Mouse (Mus musculus) stomach, embryonic 14.5 days (tissue): ENCODE measurements around the gene Cfap44. TPM values are rescaled to one million over a fixed set of nuclear protein-coding genes. Genes with fewer than 3 reads are reported as not detected.
"Not testable (repeated sequence)": the region's sequence is repeated elsewhere in the genome, so short reads cannot be mapped to it uniquely, and the experiment has no call there.

ENCODE experiments used
- ATAC-seq: fragments of 200-750 bp; cut with Nextera tagmentation; 2 replicates; pipeline ENCODE4 v1.8.0; 2017; ENCODE audit warnings: low read depth, moderate TSS enrichment; ENCODE audit not compliant: insufficient number of reproducible peaks, insufficient read depth, low FRiP score
- H3K27ac ChIP-seq: fragments of 300-500 bp; sonication (generic); 2 replicates; pipeline ENCODE4 v1.5.1; 2014; ENCODE audit warnings: mild to moderate bottlenecking, low read length, moderate library complexity, mixed read lengths
- H3K27me3 ChIP-seq: fragments of 300-500 bp; sonication (generic); 2 replicates; pipeline ENCODE4 v1.6.1; 2014; ENCODE audit warnings: low read length, control low read depth, mixed read lengths; ENCODE audit not compliant: control insufficient read depth, insufficient read depth
- H3K36me3 ChIP-seq: fragments of 300-500 bp; sonication (generic); 2 replicates; pipeline ENCODE4 v1.6.1; 2014; ENCODE audit warnings: mild to moderate bottlenecking, control low read depth, low read length, moderate library complexity, mixed read lengths; ENCODE audit not compliant: control insufficient read depth, insufficient read depth
- H3K4me1 ChIP-seq: fragments of 300-500 bp; sonication (generic); 2 replicates; pipeline ENCODE4 v1.6.1; 2014; ENCODE audit warnings: low read length, control low read depth, mixed read lengths; ENCODE audit not compliant: control insufficient read depth, insufficient read depth
- H3K4me2 ChIP-seq: fragments of 300-500 bp; sonication (generic); replicated peaks from 2 replicates; pipeline ENCODE4 v1.6.1; 2014; ENCODE audit warnings: low read depth, low read length, control low read depth
- H3K4me3 ChIP-seq: fragments of 300-500 bp; sonication (generic); 2 replicates; pipeline ENCODE4 v1.5.1; 2014; ENCODE audit warnings: low read depth, low read length, control low read depth
- H3K9ac ChIP-seq: fragments of 300-500 bp; sonication (generic); replicated peaks from 2 replicates; pipeline ENCODE4 v1.6.1; 2014; ENCODE audit warnings: low read depth, mild to moderate bottlenecking, control low read depth, low read length, moderate library complexity, mixed read lengths
- H3K9me3 ChIP-seq: fragments of 300-500 bp; sonication (generic); 2 replicates; pipeline ENCODE4 v1.6.1; 2016; ENCODE audit warnings: low read depth, low read length, control low read depth; ENCODE audit not compliant: control insufficient read depth
- WGBS: fragments of 180-500 bp; shearing (Covaris S2); extraction: QIAGEN DNeasy Blood & Tissue Kit; methylation state at CpG from one replicate; pipeline ENCODE4 v1.1.7; 2014; 5-methylcytosine and 5-hydroxymethylcytosine counted together
- polyA plus RNA-seq: library from polyadenylated mRNA; unstranded; fragments of >200 nt; fragmentation: Nextera tagmentation; extraction: Ambion mirVana; gene quantifications from 2 replicates; pipeline ENCODE4 v1.2.1, GENCODE M21; 2014

The Cfap44 gene
- polyA plus RNA-seq, 1 experiment from 2014 or later, result 0.25 TPM

GRCm38 (mm10) chr16:44410176-44410575, 15.6 kb downstream of the Cfap44 start:
- Histone ChIP-seq H3K4me1 (no peaks in the 10 kb centered on the region), H3K4me2 (no peak overlapping the region), H3K27ac (no peak overlapping the region), H3K9ac (no peak overlapping the region), H3K27me3 (no peaks in the 10 kb centered on the region), H3K4me3 (no peak overlapping the region), H3K36me3 (no peaks in the 10 kb centered on the region), H3K9me3 (no peaks in the 10 kb centered on the region)
- 43% methylated on average over 6 of the region's 6 CpGs for WGBS
- no peak for ATAC-seq

- H3K4me1 ChIP-seq, result no peaks in the 10 kb centered on the region
- H3K4me3 ChIP-seq, result no peak overlapping the region
- no peak overlapping the region for H3K4me2 ChIP-seq
- no peaks in the 10 kb centered on the region for H3K9me3 ChIP-seq
- H3K27me3 ChIP-seq, result no peaks in the 10 kb centered on the region
- no peak overlapping the region for H3K9ac ChIP-seq
- WGBS, result 50% methylated on average over 8 of the region's 8 CpGs
- no peak for ATAC-seq
- no peak overlapping the region for H3K27ac ChIP-seq
- H3K36me3 ChIP-seq, result no peaks in the 10 kb centered on the region
Measured at GRCm38 (mm10) chr16:44417596-44417995, 23.0 kb downstream of the Cfap44 start.

DNA sequence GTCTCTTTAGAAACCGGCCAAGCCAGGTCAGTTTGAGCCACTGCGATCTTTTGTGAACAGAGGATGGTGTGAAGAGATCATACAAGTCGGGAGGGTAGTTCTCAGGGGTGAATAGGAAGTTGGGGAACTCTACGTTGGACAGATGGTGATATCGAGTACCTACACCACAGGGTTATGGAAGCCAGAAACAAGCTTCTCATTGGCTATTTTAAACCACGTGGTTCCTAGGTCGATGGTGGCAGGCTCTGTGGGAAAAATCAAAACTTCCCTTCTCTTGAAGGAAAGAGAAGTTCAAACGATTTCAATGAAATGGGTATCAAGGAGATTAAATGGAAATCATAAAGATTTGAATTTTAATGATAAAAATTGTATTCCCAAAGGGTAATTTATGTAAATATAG, 27.1 kb downstream of the Cfap44 start:
- no peaks in the 10 kb centered on the region for H3K27me3 ChIP-seq
- H3K4me3 ChIP-seq, result no peak overlapping the region
- no peaks in the 10 kb centered on the region for H3K36me3 ChIP-seq
- no peak for ATAC-seq
- 88% methylated on average over 8 of the region's 8 CpGs for WGBS
- H3K9me3 ChIP-seq, result no peaks in the 10 kb centered on the region
- H3K4me2 ChIP-seq, result no peak overlapping the region
- H3K9ac ChIP-seq, result no peak overlapping the region
- H3K4me1 ChIP-seq, result no peaks in the 10 kb centered on the region
- H3K27ac ChIP-seq, result no peak overlapping the region

GRCm38 (mm10) chr16:44423499-44423898, 28.9 kb downstream of the Cfap44 start:
- no peak overlapping the region for H3K4me3 ChIP-seq
- H3K27ac ChIP-seq, result no peak overlapping the region
- H3K27me3 ChIP-seq, result no peaks in the 10 kb centered on the region
- 24% methylated on average over 3 of the region's 3 CpGs for WGBS
- ATAC-seq, result no peak
- no peak overlapping the region for H3K4me2 ChIP-seq
- H3K4me1 ChIP-seq, result no peaks in the 10 kb centered on the region
- H3K9ac ChIP-seq, result no peak overlapping the region
- H3K36me3 ChIP-seq, result no peaks in the 10 kb centered on the region
- H3K9me3 ChIP-seq, result no peaks in the 10 kb centered on the region

GRCm38 (mm10) chr16:44428456-44428855, 33.9 kb downstream of the Cfap44 start:
- Histone ChIP-seq H3K4me1 (no peaks in the 10 kb centered on the region), H3K27me3 (no peaks in the 10 kb centered on the region), H3K4me2 (no peak overlapping the region), H3K27ac (no peak overlapping the region), H3K9ac (no peak overlapping the region), H3K4me3 (no peak overlapping the region), H3K36me3 (no peaks in the 10 kb centered on the region), H3K9me3 (no peaks in the 10 kb centered on the region)
- ATAC-seq, result no peak
- 75% methylated on average over 5 of the region's 5 CpGs for WGBS

DNA sequence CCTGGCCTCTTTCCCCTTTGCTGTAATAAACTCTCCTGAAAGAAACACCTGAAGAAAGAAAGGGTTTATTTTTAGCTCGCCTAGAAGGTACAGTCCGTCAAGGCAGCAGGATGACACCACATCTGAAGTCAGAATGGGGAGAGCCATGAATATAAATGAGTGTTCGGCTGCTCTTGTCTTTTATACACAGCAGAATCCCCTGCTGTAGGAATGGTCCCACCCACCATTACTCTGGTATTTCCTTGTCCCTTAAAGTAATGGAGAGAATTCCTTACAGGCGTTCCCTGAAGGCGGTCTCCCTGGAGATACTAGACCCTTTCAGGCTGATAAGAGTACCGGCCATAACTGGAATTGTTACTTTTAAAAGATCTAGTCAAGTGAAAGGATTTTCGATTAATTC, 35.4 kb downstream of the Cfap44 start:
- WGBS, result 59% methylated on average over 7 of the region's 7 CpGs
- no peak overlapping the region for H3K27ac ChIP-seq
- no peak overlapping the region for H3K9ac ChIP-seq
- no peaks in the 10 kb centered on the region for H3K36me3 ChIP-seq
- no peak overlapping the region for H3K4me3 ChIP-seq
- no peaks in the 10 kb centered on the region for H3K4me1 ChIP-seq
- H3K4me2 ChIP-seq, result no peak overlapping the region
- no peak for ATAC-seq
- H3K9me3 ChIP-seq, result no peaks in the 10 kb centered on the region
- no peaks in the 10 kb centered on the region for H3K27me3 ChIP-seq

GRCm38 (mm10) chr16:44434931-44435330, 40.3 kb downstream of the Cfap44 start:
- H3K9me3 ChIP-seq, result no peaks in the 10 kb centered on the region
- H3K27ac ChIP-seq, result no peak overlapping the region
- no peaks in the 10 kb centered on the region for H3K27me3 ChIP-seq
- H3K4me3 ChIP-seq, result no peak overlapping the region
- 84% methylated on average over 7 of the region's 7 CpGs for WGBS
- H3K4me2 ChIP-seq, result no peak overlapping the region
- H3K36me3 ChIP-seq, result no peaks in the 10 kb centered on the region
- H3K9ac ChIP-seq, result no peak overlapping the region
- ATAC-seq, result no peak
- no peaks in the 10 kb centered on the region for H3K4me1 ChIP-seq

- no peak overlapping the region for H3K27ac ChIP-seq
- H3K4me2 ChIP-seq, result no peak overlapping the region
- H3K4me1 ChIP-seq, result no peaks in the 10 kb centered on the region
- ATAC-seq, result no peak
- WGBS, result 64% methylated on average over 4 of the region's 4 CpGs
- H3K27me3 ChIP-seq, result no peaks in the 10 kb centered on the region
- H3K9me3 ChIP-seq, result no peaks in the 10 kb centered on the region
- H3K36me3 ChIP-seq, result no peaks in the 10 kb centered on the region
- no peak overlapping the region for H3K4me3 ChIP-seq
- H3K9ac ChIP-seq, result no peak overlapping the region
Measured at GRCm38 (mm10) chr16:44435481-44435880, 40.9 kb downstream of the Cfap44 start.

DNA sequence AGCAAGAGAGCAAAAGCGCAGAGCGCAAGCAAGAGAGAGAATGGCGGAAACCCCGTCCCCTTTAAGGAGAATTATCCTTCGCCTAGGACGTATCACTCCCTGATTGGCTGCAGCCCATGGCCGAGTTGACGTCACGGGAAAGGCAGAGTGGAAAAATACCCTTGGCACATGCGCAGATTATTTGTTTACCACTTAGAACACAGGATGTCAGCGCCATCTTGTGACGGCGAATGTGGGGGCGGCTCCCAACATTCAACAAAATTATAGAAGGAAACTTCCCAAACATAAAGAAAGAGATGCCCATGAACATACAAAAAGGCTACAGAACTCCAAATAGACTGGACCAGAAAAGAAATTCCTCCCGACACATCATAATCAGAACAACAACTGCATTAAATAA, 47.3 kb downstream of the Cfap44 start:
- H3K9me3 ChIP-seq, H3K27ac ChIP-seq, H3K36me3 ChIP-seq, H3K4me2 ChIP-seq, ATAC-seq, H3K9ac ChIP-seq, H3K27me3 ChIP-seq, H3K4me1 ChIP-seq, H3K4me3 ChIP-seq: not testable (repeated sequence)
- 98% methylated on average over 15 of the region's 15 CpGs for WGBS
